Comparison of ENCODE assay signal across 26 mouse cellular contexts in genomic region chr10:79665051-79665450, GRCm38 (mm10). TPM values are rescaled to one million over a fixed set of nuclear protein-coding genes. Genes with fewer than 3 reads are reported as not detected.
A peak's percentile ranks its signal among the peaks of the same experiment; 100 is the strongest.
DNase-seq lines count a peak whose midpoint lies in the region; ATAC-seq and TF ChIP-seq lines count a peak whose summit lies in the region.
"Had no signal": no experiment of that assay in that cellular context is flagged by ENCODE, and none has a peak within 500 bp of the region (broad histone marks: within the 10 kb centered on the region; RNA-seq: fewer than 3 reads in every experiment).

No protein-coding gene starts in this region.

- H3K4me1 ChIP-seq in stomach, embryonic 14.5 days (ENCODE audit: control insufficient read depth, insufficient read depth, low read length): peaks cover under 1% of the 10 kb centered on the region; the same call in 1 of the 2 replicates
- 0 out of 2 replicates have a peak, but pooled peaks cover 2% of the 10 kb centered on the region for H3K4me1 ChIP-seq in stomach, postnatal 0 days (replicated peaks; ENCODE audit: control insufficient read depth, insufficient read depth)
- H3K4me1 ChIP-seq in stomach, embryonic 15.5 days: peaks cover 5% of the 10 kb centered on the region

- TF ChIP-seq EP300 in stomach, postnatal 0 days (optimal IDR thresholded peaks at IDR 0.05): no peak

- peak; percentile 91 for DNase-seq in heart, adult 11 months
- DNase-seq in heart, adult 18-20 months: no peak
- DNase-seq in stomach, postnatal 0 days (ENCODE audit: low spot score): no peak
- DNase-seq in gastrocnemius, postnatal 36 days: no peak
- DNase-seq: adrenal gland, adult 2 months; adrenal gland, postnatal 25 days; cerebellum, adult 2 months; embryo, embryonic 11 days; kidney, adult 11 months had no signal

- H3K4me3 ChIP-seq in stomach, embryonic 14.5 days (ENCODE audit: low read depth, low read length): peak overlapping the region; percentile 1; the same call in 1 of the 2 replicates
- no peak overlapping the region for H3K4me3 ChIP-seq in stomach, postnatal 0 days (ENCODE audit: low read depth, low read length)
- peak overlapping the region; percentile 13; the same call in 1 of the 2 replicates for H3K4me3 ChIP-seq in stomach, embryonic 15.5 days (replicated peaks)
- H3K4me3 ChIP-seq: embryonic facial prominence, embryonic 15.5 days; erythroblast, embryonic 14.5 days; heart, embryonic 12.5 days; hindbrain, embryonic 10.5 days had no signal

- TF ChIP-seq CTCF in stomach, postnatal 0 days (IDR thresholded peaks at IDR 0.05; ENCODE audit: low read depth): no peak

- ATAC-seq in stomach, embryonic 14.5 days (ENCODE audit: insufficient number of reproducible peaks, insufficient read depth, low FRiP score, low read depth): no peak
- no peak for ATAC-seq in stomach, postnatal 0 days (ENCODE audit: low FRiP score, low TSS enrichment)
- ATAC-seq in stomach, embryonic 15.5 days (ENCODE audit: insufficient read depth, low FRiP score, low read depth): peak; percentile 11; the same call in 1 of the 2 replicates
- ATAC-seq: forebrain, embryonic 14.5 days had no signal

- intact Hi-C loops in gastrocnemius, postnatal 36 days (cut with DNase I): no loop called here

- H3K27me3 ChIP-seq in stomach, embryonic 14.5 days (ENCODE audit: control insufficient read depth, insufficient read depth, low read length): no peaks in the 10 kb centered on the region
- H3K27me3 ChIP-seq in stomach, postnatal 0 days (ENCODE audit: control insufficient read depth, insufficient read depth, low read length): no peaks in the 10 kb centered on the region
- no peaks in the 10 kb centered on the region for H3K27me3 ChIP-seq in stomach, embryonic 15.5 days (replicated peaks)
- H3K27me3 ChIP-seq: embryonic facial prominence, embryonic 15.5 days had no signal

- H3K27ac ChIP-seq in stomach, embryonic 14.5 days (ENCODE audit: low read length): no peak overlapping the region
- no peak overlapping the region for H3K27ac ChIP-seq in stomach, postnatal 0 days (replicated peaks)
- H3K27ac ChIP-seq in stomach, embryonic 15.5 days: no peak overlapping the region
- H3K27ac ChIP-seq: embryonic facial prominence, embryonic 15.5 days; forebrain, embryonic 10.5 days; hindbrain, embryonic 10.5 days; hindbrain, embryonic 14.5 days had no signal

- H3K4me2 ChIP-seq in stomach, embryonic 14.5 days (replicated peaks; ENCODE audit: low read depth, low read length): no peak overlapping the region
- H3K4me2 ChIP-seq in stomach, postnatal 0 days (replicated peaks; ENCODE audit: low read depth): no peak overlapping the region
- H3K4me2 ChIP-seq in stomach, embryonic 15.5 days: peak overlapping the region; percentile 8; the same call in 1 of the 2 replicates
- H3K4me2 ChIP-seq: embryonic facial prominence, embryonic 15.5 days; heart, embryonic 12.5 days; hindbrain, embryonic 14.5 days had no signal

- no peaks in the 10 kb centered on the region for H3K36me3 ChIP-seq in stomach, embryonic 14.5 days (ENCODE audit: control insufficient read depth, insufficient read depth, low read length)
- no peaks in the 10 kb centered on the region for H3K36me3 ChIP-seq in stomach, postnatal 0 days (ENCODE audit: control insufficient read depth, insufficient read depth, low read length)
- H3K36me3 ChIP-seq in stomach, embryonic 15.5 days: no peaks in the 10 kb centered on the region
- H3K36me3 ChIP-seq: embryonic facial prominence, embryonic 15.5 days; forebrain, embryonic 10.5 days; heart, embryonic 12.5 days; hindbrain, embryonic 10.5 days had no signal

- no peak overlapping the region for H3K9ac ChIP-seq in stomach, embryonic 14.5 days (replicated peaks; ENCODE audit: low read depth, low read length)
- no peak overlapping the region for H3K9ac ChIP-seq in stomach, postnatal 0 days (ENCODE audit: low read length)
- H3K9ac ChIP-seq in stomach, embryonic 15.5 days: no peak overlapping the region
- H3K9ac ChIP-seq: embryonic facial prominence, embryonic 15.5 days; heart, embryonic 12.5 days; hindbrain, embryonic 14.5 days had no signal

- WGBS in stomach, embryonic 14.5 days: 80% methylated on average over 8 of the region's 8 CpGs
- WGBS in stomach, postnatal 0 days: 85% methylated on average over 8 of the region's 8 CpGs
- 77% methylated on average over 8 of the region's 8 CpGs for WGBS in stomach, embryonic 15.5 days

- no peaks in the 10 kb centered on the region for H3K9me3 ChIP-seq in stomach, embryonic 14.5 days (ENCODE audit: control insufficient read depth, low read depth, low read length)
- no peaks in the 10 kb centered on the region for H3K9me3 ChIP-seq in stomach, postnatal 0 days (ENCODE audit: control insufficient read depth, low read length)
- H3K9me3 ChIP-seq in stomach, embryonic 15.5 days: no peaks in the 10 kb centered on the region
- H3K9me3 ChIP-seq: embryonic facial prominence, embryonic 15.5 days; forebrain, embryonic 10.5 days; heart, embryonic 12.5 days; hindbrain, embryonic 10.5 days had no signal

RNA-seq across cellular contexts. Expression of gene Madcam1, which starts 0.7 kb away (rescaled TPM):
- under 1 TPM in 1 of 2 experiments, not detected in 1; 0.21 TPM for total RNA-seq in heart, adult 18-20 months (2021)
- polyA plus RNA-seq in stomach, embryonic 14.5 days (2014; fragmentation: Nextera tagmentation; extraction: Ambion mirVana): 29.7 and 30.0 TPM in 2 replicates
- polyA plus RNA-seq in stomach, postnatal 0 days (2015; fragmentation: Nextera tagmentation; extraction: Ambion mirVana): 17.6 and 22.2 TPM in 2 replicates
- polyA plus RNA-seq in stomach, embryonic 15.5 days (2015; fragmentation: Nextera tagmentation; extraction: Ambion mirVana): 36.4 and 41.1 TPM in 2 replicates
- not detected for total RNA-seq in gastrocnemius, postnatal 36 days (2021)
- total RNA-seq: adrenal gland, adult 2 months; adrenal gland, postnatal 25 days; common myeloid progenitor, adult 5-6 weeks; gastrocnemius, adult 8-10 months; heart, adult 8-10 months; heart, postnatal 25 days; MEL had no signal
- polyA plus RNA-seq: adrenal gland, adult 2 months; cerebellum, adult 2 months; erythroblast, embryonic 14.5 days had no signal

RNA-seq across cellular contexts. Expression of gene Tpgs1, which starts 4.1 kb away (rescaled TPM):
- 10 to 100 TPM; 15.5 to 18.0 TPM for total RNA-seq in heart, adult 18-20 months (2021)
- 64.5 and 64.8 TPM in 2 replicates for polyA plus RNA-seq in stomach, embryonic 14.5 days (2014; fragmentation: Nextera tagmentation; extraction: Ambion mirVana)
- polyA plus RNA-seq in stomach, postnatal 0 days (2015; fragmentation: Nextera tagmentation; extraction: Ambion mirVana): 50.3 and 51.0 TPM in 2 replicates
- polyA plus RNA-seq in stomach, embryonic 15.5 days (2015; fragmentation: Nextera tagmentation; extraction: Ambion mirVana): 58.2 and 59.3 TPM in 2 replicates
- total RNA-seq in gastrocnemius, postnatal 36 days (2021): 10 to 100 TPM; 19.2 to 19.6 TPM

RNA-seq across cellular contexts. Expression of gene Cdc34, which starts 16.9 kb away (rescaled TPM):
- total RNA-seq in heart, adult 18-20 months (2021): 100 to 1,000 TPM; 213 to 227 TPM
- polyA plus RNA-seq in stomach, embryonic 14.5 days (2014; fragmentation: Nextera tagmentation; extraction: Ambion mirVana): 88.7 and 93.6 TPM in 2 replicates
- 85.3 and 86.9 TPM in 2 replicates for polyA plus RNA-seq in stomach, postnatal 0 days (2015; fragmentation: Nextera tagmentation; extraction: Ambion mirVana)
- 107 and 108 TPM in 2 replicates for polyA plus RNA-seq in stomach, embryonic 15.5 days (2015; fragmentation: Nextera tagmentation; extraction: Ambion mirVana)
- total RNA-seq in gastrocnemius, postnatal 36 days (2021): 100 to 1,000 TPM; 344 to 378 TPM

RNA-seq across cellular contexts. Expression of gene Odf3l2, which starts 19.5 kb away (rescaled TPM):
- total RNA-seq in heart, adult 18-20 months (2021): not detected
- polyA plus RNA-seq in stomach, embryonic 14.5 days (2014; fragmentation: Nextera tagmentation; extraction: Ambion mirVana): 0.20 TPM in 1 of 2 replicates, not detected in the other
- polyA plus RNA-seq in stomach, postnatal 0 days (2015; fragmentation: Nextera tagmentation; extraction: Ambion mirVana): not detected in 2 replicates
- not detected in 2 replicates for polyA plus RNA-seq in stomach, embryonic 15.5 days (2015; fragmentation: Nextera tagmentation; extraction: Ambion mirVana)
- 10 to 100 TPM; 55.1 to 58.1 TPM for total RNA-seq in gastrocnemius, postnatal 36 days (2021)
- total RNA-seq: adrenal gland, adult 2 months; adrenal gland, postnatal 25 days; common myeloid progenitor, adult 5-6 weeks; gastrocnemius, postnatal 4 days; heart, adult 8-10 months; heart, postnatal 25 days; MEL had no signal
- polyA plus RNA-seq: adrenal gland, adult 2 months; cerebellum, adult 2 months; embryonic facial prominence, embryonic 11.5 days; embryonic facial prominence, embryonic 15.5 days; erythroblast, embryonic 14.5 days; forebrain, embryonic 10.5 days; heart, embryonic 12.5 days; heart, embryonic 16.5 days; hindbrain, embryonic 10.5 days had no signal

RNA-seq across cellular contexts. Expression of gene Gzmm, which starts 23.8 kb away (rescaled TPM):
- 1 to 10 TPM; 7.2 to 7.9 TPM for total RNA-seq in heart, adult 18-20 months (2021)
- polyA plus RNA-seq in stomach, embryonic 14.5 days (2014; fragmentation: Nextera tagmentation; extraction: Ambion mirVana): 1.0 and 1.6 TPM in 2 replicates
- polyA plus RNA-seq in stomach, postnatal 0 days (2015; fragmentation: Nextera tagmentation; extraction: Ambion mirVana): 0.62 and 0.83 TPM in 2 replicates
- polyA plus RNA-seq in stomach, embryonic 15.5 days (2015; fragmentation: Nextera tagmentation; extraction: Ambion mirVana): 0.40 and 0.57 TPM in 2 replicates
- total RNA-seq in gastrocnemius, postnatal 36 days (2021): 1 to 10 TPM; 4.4 to 6.0 TPM
